Comparison of ENCODE assay signal across 15 mouse cellular contexts in genomic region chr9:58876946-58877625, GRCm38 (mm10). TPM values are rescaled to one million over a fixed set of nuclear protein-coding genes. Genes with fewer than 3 reads are reported as not detected.
"Had no signal": no experiment of that assay in that cellular context is flagged by ENCODE, and none has a peak within 500 bp of the region (broad histone marks: within the 10 kb centered on the region; RNA-seq: fewer than 3 reads in every experiment).

No protein-coding gene starts in this region.

- DNase-seq: kidney, postnatal 4 days; liver; liver, embryonic 13.5 days; liver, postnatal 0 days; lung, postnatal 14 days; thymus, postnatal 4 days had no signal

- H3K9me3 ChIP-seq: limb, embryonic 12.5 days; liver, embryonic 13.5 days; lung, embryonic 15.5 days; midbrain, embryonic 13.5 days; neural tube, embryonic 12.5 days had no signal

- H3K4me3 ChIP-seq: layer of hippocampus, adult 2 months; limb, embryonic 12.5 days; liver, embryonic 13.5 days; lung, embryonic 15.5 days; midbrain, embryonic 13.5 days; myocyte; neural tube, embryonic 12.5 days had no signal

- H3K9ac ChIP-seq: limb, embryonic 12.5 days; liver, embryonic 13.5 days; liver, postnatal 0 days; lung, embryonic 15.5 days; midbrain, embryonic 13.5 days; neural tube, embryonic 12.5 days had no signal

- H3K4me1 ChIP-seq: limb, embryonic 12.5 days; liver, embryonic 13.5 days; lung, embryonic 15.5 days; midbrain, embryonic 13.5 days; neural tube, embryonic 12.5 days had no signal

- H3K27me3 ChIP-seq: limb, embryonic 12.5 days; liver, embryonic 13.5 days; lung, embryonic 15.5 days; midbrain, embryonic 13.5 days; neural tube, embryonic 12.5 days had no signal

- H3K27ac ChIP-seq: layer of hippocampus, adult 2 months; limb, embryonic 12.5 days; liver, embryonic 13.5 days; lung, embryonic 15.5 days; midbrain, embryonic 13.5 days; neural tube, embryonic 12.5 days; stomach, postnatal 0 days had no signal

- H3K36me3 ChIP-seq: liver, embryonic 13.5 days had no signal

- H3K4me2 ChIP-seq: limb, embryonic 12.5 days; liver, embryonic 13.5 days; lung, embryonic 15.5 days; midbrain, embryonic 13.5 days; neural tube, embryonic 12.5 days had no signal

- ATAC-seq: liver, postnatal 0 days; midbrain, embryonic 13.5 days had no signal

RNA-seq across cellular contexts. Expression of gene Hcn4, which starts 53.9 kb away (rescaled TPM):
- total RNA-seq: megakaryocyte-erythroid progenitor cell, adult 5-6 weeks; neutrophil, adult 5-6 weeks had no signal
- polyA plus RNA-seq: liver, embryonic 13.5 days; liver, postnatal 0 days had no signal
